In the genomic region with DNA sequence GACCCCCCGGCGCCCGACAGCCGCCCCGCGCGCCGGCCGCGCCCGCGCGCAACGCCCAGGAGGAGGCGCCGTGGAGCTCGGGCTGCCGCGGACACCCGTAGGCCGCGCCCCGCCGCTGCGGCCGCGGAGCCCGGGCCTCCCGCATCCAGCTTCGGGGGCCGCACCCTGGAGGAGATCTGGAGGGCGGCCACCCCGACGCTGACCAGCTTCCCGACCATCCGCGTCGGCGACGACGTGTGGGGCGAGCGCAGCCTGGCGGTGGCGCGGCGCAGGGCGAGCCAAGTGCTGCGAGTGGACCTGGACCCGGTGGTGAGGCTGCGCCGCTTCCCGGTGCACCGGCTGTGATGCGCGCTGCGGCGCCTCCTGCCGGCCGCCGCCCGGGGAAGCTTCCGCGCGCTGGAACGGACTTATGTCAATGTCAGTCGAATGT, we compare ENCODE assay signal across 8 mouse cellular contexts. TPM values are rescaled to one million over a fixed set of nuclear protein-coding genes. Genes with fewer than 3 reads are reported as not detected.
DNase-seq lines count a peak whose midpoint lies in the region; ATAC-seq lines count a peak whose summit lies in the region.

No protein-coding gene starts in this region.

- peak overlapping the region; percentile 79 for H3K4me2 ChIP-seq in intestine, embryonic 15.5 days (replicated peaks)

- no peaks in the 10 kb centered on the region for H3K4me1 ChIP-seq in intestine, embryonic 15.5 days (replicated peaks)

- H3K27me3 ChIP-seq in intestine, embryonic 15.5 days (replicated peaks): no peaks in the 10 kb centered on the region

- H3K9ac ChIP-seq in intestine, embryonic 15.5 days: peak overlapping the region; percentile 89

- peak overlapping the region; percentile 84 for H3K4me3 ChIP-seq in intestine, embryonic 15.5 days (replicated peaks)

- intact Hi-C loops in left cerebral cortex, postnatal 14 days (cut with DNase I): loop anchor here (1.0 to 5.0 kb wide), 2 partner anchors 87 to 412 kb away; no protein-coding TSS in a partner anchor

- peak; percentile 93 for DNase-seq in adrenal gland, adult 2 months
- peak; percentile 88 for DNase-seq in embryo, embryonic 11 days
- DNase-seq in gastrocnemius, postnatal 25 days: peak; percentile 80
- DNase-seq in left cerebral cortex, postnatal 14 days (ENCODE audit: low spot score in 2 of 2): peak; percentile 86 to 87
- DNase-seq in right cerebral cortex, postnatal 14 days: peak; percentile 81
- DNase-seq in urinary bladder, postnatal 36 days (ENCODE audit: low spot score in 2 of 2): peak; percentile 80 to 86

- ATAC-seq in intestine, embryonic 15.5 days: peak; percentile 87
- ATAC-seq in megakaryocyte-erythroid progenitor cell, adult 5-6 weeks (replicated peaks; ENCODE audit: low FRiP score, low TSS enrichment, poor library complexity, severe bottlenecking): peak; percentile 69

- no peaks in the 10 kb centered on the region for H3K9me3 ChIP-seq in intestine, embryonic 15.5 days

- no peaks in the 10 kb centered on the region for H3K36me3 ChIP-seq in intestine, embryonic 15.5 days

- under 1% methylated on average over 63 of the region's 67 CpGs for WGBS in intestine, embryonic 15.5 days

- peak overlapping the region; percentile 97 for H3K27ac ChIP-seq in intestine, embryonic 15.5 days

RNA-seq across cellular contexts. Expression of a gene that starts 0.8 kb away (rescaled TPM):
- 10 to 100 TPM; 10.9 to 11.0 TPM for total RNA-seq in adrenal gland, adult 2 months (2021)
- 20.6 and 25.7 TPM in 2 replicates for polyA plus RNA-seq in adrenal gland, adult 2 months (2012; rRNA removed)
- total RNA-seq in gastrocnemius, postnatal 25 days (2021): 1 to 10 TPM; 3.5 to 4.2 TPM
- polyA plus RNA-seq in intestine, embryonic 15.5 days (2015; fragmentation: Nextera tagmentation; extraction: Ambion mirVana): 4.4 and 4.8 TPM in 2 replicates
- total RNA-seq in left cerebral cortex, postnatal 14 days (2021): 10 to 100 TPM; 11.1 to 13.8 TPM
- total RNA-seq in megakaryocyte-erythroid progenitor cell, adult 5-6 weeks (2014; fragmentation: Nextera tagmentation): 10.4 and 15.1 TPM in 2 replicates
- 17.1 and 23.9 TPM in 2 replicates for total RNA-seq in megakaryocyte-erythroid progenitor cell, adult 5-6 weeks (2017)

Comparison
In these comparisons a context has a peak if more than half of its experiments do, and no peak if none do; other contexts are left out.
1. Peak in every context shown above with its lines: DNase-seq, ATAC-seq, H3K4me3 ChIP-seq and H3K27ac ChIP-seq.